In the genomic region with DNA sequence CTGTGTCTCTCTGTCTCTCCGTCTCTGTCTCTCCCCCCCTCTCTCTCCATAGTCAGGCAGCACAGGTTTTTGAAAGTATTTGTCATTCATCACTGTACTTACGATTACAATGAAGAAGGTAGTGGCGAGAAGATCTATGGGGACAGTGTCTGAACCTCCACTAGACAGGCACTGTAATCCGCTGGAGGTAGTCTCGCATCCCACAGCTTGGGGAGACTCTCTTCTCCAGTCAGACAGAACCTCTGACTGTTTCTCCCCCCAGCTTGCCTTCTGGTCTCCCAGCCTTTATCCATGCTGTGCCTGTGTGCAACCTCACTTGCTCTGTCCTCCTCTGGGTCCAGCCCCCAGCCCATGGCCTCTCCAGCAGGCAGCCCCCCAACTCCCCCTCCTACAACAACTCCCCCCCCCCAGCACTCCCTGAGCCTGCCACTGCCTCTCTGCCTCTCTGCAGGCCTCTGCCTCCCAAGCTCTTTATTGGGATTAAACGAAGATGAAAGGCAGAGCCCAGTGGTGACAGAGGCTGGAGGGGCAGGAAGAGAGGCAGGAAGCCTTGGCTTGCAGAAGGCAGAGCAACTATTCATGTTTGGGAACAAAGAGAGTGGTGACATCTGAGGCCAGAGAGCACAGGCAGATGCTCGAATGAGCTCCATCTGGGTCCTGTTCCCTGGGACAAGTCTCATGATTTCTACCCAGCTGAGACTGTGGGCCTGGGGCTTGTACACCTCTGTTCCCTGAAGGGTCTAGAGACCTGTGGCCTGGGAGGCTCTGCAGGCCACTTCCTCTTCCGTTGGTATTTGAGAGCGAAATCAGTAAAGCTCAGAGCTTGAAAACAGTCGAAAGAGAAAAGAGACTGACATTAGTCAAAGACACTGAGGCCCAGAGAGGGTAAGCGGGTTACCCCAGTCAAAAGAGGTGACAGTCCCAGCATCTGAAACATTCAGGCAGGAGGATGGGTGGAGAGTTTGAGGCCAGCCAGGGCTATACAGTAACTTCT, we compare ENCODE assay signal across 10 mouse cellular contexts. TPM values are rescaled to one million over a fixed set of nuclear protein-coding genes. Genes with fewer than 3 reads are reported as not detected.
DNase-seq lines count a peak whose midpoint lies in the region; ATAC-seq and TF ChIP-seq lines count a peak whose summit lies in the region.
"Had no signal": no experiment of that assay in that cellular context is flagged by ENCODE, and none has a peak within 500 bp of the region (broad histone marks: within the 10 kb centered on the region; RNA-seq: fewer than 3 reads in every experiment).

No protein-coding gene starts in this region.

- TF ChIP-seq CTCF in forebrain, postnatal 0 days (IDR thresholded peaks at IDR 0.05; ENCODE audit: low read depth): no peak

- 55% methylated on average over 11 of the region's 11 CpGs for WGBS in kidney, embryonic 15.5 days
- 36% methylated on average over 11 of the region's 11 CpGs for WGBS in forebrain, postnatal 0 days
- WGBS in midbrain, embryonic 13.5 days: 20% methylated on average over 11 of the region's 11 CpGs

- peaks cover 35% of the 10 kb centered on the region for H3K27me3 ChIP-seq in kidney, embryonic 15.5 days
- H3K27me3 ChIP-seq in forebrain, postnatal 0 days (ENCODE audit: insufficient read depth, low read length): no peaks in the 10 kb centered on the region
- H3K27me3 ChIP-seq in midbrain, embryonic 13.5 days: peaks cover 30% of the 10 kb centered on the region

- H3K4me2 ChIP-seq in kidney, embryonic 15.5 days: no peak overlapping the region
- no peak overlapping the region for H3K4me2 ChIP-seq in forebrain, postnatal 0 days (ENCODE audit: low read depth)
- H3K4me2 ChIP-seq in midbrain, embryonic 13.5 days (replicated peaks): no peak overlapping the region

- H3K27ac ChIP-seq in kidney, embryonic 15.5 days: peak overlapping the region; percentile 75
- H3K27ac ChIP-seq in forebrain, postnatal 0 days (ENCODE audit: low read depth, low read length): no peak overlapping the region; the same call in 1 of the 2 replicates
- peak overlapping the region; percentile 70 for H3K27ac ChIP-seq in midbrain, embryonic 13.5 days

- H3K4me3 ChIP-seq in kidney, embryonic 15.5 days (replicated peaks): no peak overlapping the region
- no peak overlapping the region for H3K4me3 ChIP-seq in forebrain, postnatal 0 days (ENCODE audit: low read depth, low read length)
- H3K4me3 ChIP-seq in midbrain, embryonic 13.5 days (replicated peaks): no peak overlapping the region
- H3K4me3 ChIP-seq: myocyte had no signal

- peaks cover 52% of the 10 kb centered on the region for H3K4me1 ChIP-seq in kidney, embryonic 15.5 days
- H3K4me1 ChIP-seq in forebrain, postnatal 0 days (ENCODE audit: insufficient read depth): peaks cover 29% of the 10 kb centered on the region
- H3K4me1 ChIP-seq in midbrain, embryonic 13.5 days (replicated peaks): peaks cover 62% of the 10 kb centered on the region

- H3K9me3 ChIP-seq in kidney, embryonic 15.5 days (replicated peaks): no peaks in the 10 kb centered on the region
- H3K9me3 ChIP-seq in forebrain, postnatal 0 days (ENCODE audit: low read length): no peaks in the 10 kb centered on the region
- no peaks in the 10 kb centered on the region for H3K9me3 ChIP-seq in midbrain, embryonic 13.5 days

- no peaks in the 10 kb centered on the region for H3K36me3 ChIP-seq in kidney, embryonic 15.5 days
- H3K36me3 ChIP-seq in forebrain, postnatal 0 days (ENCODE audit: insufficient read depth): no peaks in the 10 kb centered on the region
- H3K36me3 ChIP-seq in midbrain, embryonic 13.5 days: no peaks in the 10 kb centered on the region

- no peak overlapping the region for H3K9ac ChIP-seq in kidney, embryonic 15.5 days
- H3K9ac ChIP-seq in forebrain, postnatal 0 days: 0 out of 2 replicates have a peak overlapping the region, but pooled peaks have one; percentile 3
- no peak overlapping the region for H3K9ac ChIP-seq in midbrain, embryonic 13.5 days (replicated peaks)

- no peak for ATAC-seq in kidney, embryonic 15.5 days (replicated peaks; ENCODE audit: low FRiP score)
- ATAC-seq in common myeloid progenitor, adult 5-6 weeks (replicated peaks; ENCODE audit: low read depth, poor library complexity, severe bottlenecking): peak; percentile 12; the same call in 1 of the 2 replicates
- no peak for ATAC-seq in forebrain, postnatal 0 days
- peak; percentile 24; the same call in 1 of the 2 replicates for ATAC-seq in midbrain, embryonic 13.5 days

- DNase-seq in kidney, postnatal 36 days: no peak
- no peak for DNase-seq in forebrain, postnatal 0 days
- DNase-seq in frontal cortex, adult 2 months (ENCODE audit: extremely low spot score in 1 of 2, low spot score in 1 of 2): no peak
- no peak for DNase-seq in adrenal gland, postnatal 10 days
- DNase-seq in left cerebral cortex, adult 18-20 months (ENCODE audit: low spot score in 2 of 2): no peak
- DNase-seq: kidney, adult 9 months had no signal

RNA-seq across cellular contexts. Expression of gene Nfam1, which starts 3.1 kb away (rescaled TPM):
- 2.9 and 3.0 TPM in 2 replicates for polyA plus RNA-seq in kidney, embryonic 15.5 days (2015; fragmentation: Nextera tagmentation; extraction: Ambion mirVana)
- total RNA-seq in common myeloid progenitor, adult 5-6 weeks (2017): 23.1 and 25.0 TPM in 2 replicates
- total RNA-seq in forebrain, postnatal 0 days (2014; rRNA removed): 0.69 and 2.9 TPM in 2 replicates
- polyA plus RNA-seq in forebrain, postnatal 0 days (2015; fragmentation: Nextera tagmentation; extraction: Ambion mirVana): 1.5 and 1.8 TPM in 2 replicates
- 2.4 and 2.5 TPM in 2 replicates for polyA plus RNA-seq in midbrain, embryonic 13.5 days (2015; fragmentation: Nextera tagmentation; extraction: Ambion mirVana)
- 2.0 and 2.2 TPM in 2 replicates for polyA plus RNA-seq in frontal cortex, adult 2 months (2012; rRNA removed)
- 1 to 10 TPM; 3.2 to 4.5 TPM for total RNA-seq in adrenal gland, postnatal 10 days (2021)
- 1 to 10 TPM; 2.4 to 2.6 TPM for total RNA-seq in left cerebral cortex, adult 18-20 months (2021)
- polyA plus RNA-seq: myocyte had no signal

RNA-seq across cellular contexts. Expression of gene Tcf20, which starts 42.4 kb away (rescaled TPM):
- 8.4 and 9.3 TPM in 2 replicates for polyA plus RNA-seq in kidney, embryonic 15.5 days (2015; fragmentation: Nextera tagmentation; extraction: Ambion mirVana)
- 101 and 107 TPM in 2 replicates for total RNA-seq in common myeloid progenitor, adult 5-6 weeks (2017)
- total RNA-seq in forebrain, postnatal 0 days (2014; rRNA removed): 120 and 150 TPM in 2 replicates
- polyA plus RNA-seq in forebrain, postnatal 0 days (2015; fragmentation: Nextera tagmentation; extraction: Ambion mirVana): 10.3 and 12.2 TPM in 2 replicates
- polyA plus RNA-seq in midbrain, embryonic 13.5 days (2015; fragmentation: Nextera tagmentation; extraction: Ambion mirVana): 15.6 and 16.0 TPM in 2 replicates
- 31.3 and 38.3 TPM in 2 replicates for polyA plus RNA-seq in frontal cortex, adult 2 months (2012; rRNA removed)
- total RNA-seq in adrenal gland, postnatal 10 days (2021): 10 to 100 TPM; 70.8 to 71.5 TPM
- total RNA-seq in left cerebral cortex, adult 18-20 months (2021): 100 to 1,000 TPM; 233 to 245 TPM

RNA-seq across cellular contexts. Expression of gene Serhl, which starts 59.3 kb away (rescaled TPM):
- polyA plus RNA-seq in kidney, embryonic 15.5 days (2015; fragmentation: Nextera tagmentation; extraction: Ambion mirVana): 54.1 and 59.4 TPM in 2 replicates
- 30.7 and 35.2 TPM in 2 replicates for total RNA-seq in common myeloid progenitor, adult 5-6 weeks (2017)
- total RNA-seq in forebrain, postnatal 0 days (2014; rRNA removed): 7.2 and 11.9 TPM in 2 replicates
- 39.1 and 42.6 TPM in 2 replicates for polyA plus RNA-seq in forebrain, postnatal 0 days (2015; fragmentation: Nextera tagmentation; extraction: Ambion mirVana)
- 27.2 and 30.6 TPM in 2 replicates for polyA plus RNA-seq in midbrain, embryonic 13.5 days (2015; fragmentation: Nextera tagmentation; extraction: Ambion mirVana)
- 14.5 and 15.7 TPM in 2 replicates for polyA plus RNA-seq in frontal cortex, adult 2 months (2012; rRNA removed)
- 10 to 100 TPM; 71.2 to 89.2 TPM for total RNA-seq in adrenal gland, postnatal 10 days (2021)
- 1 to 10 TPM; 9.0 to 9.4 TPM for total RNA-seq in left cerebral cortex, adult 18-20 months (2021)

Comparison
In these comparisons a context has a peak if more than half of its experiments do, and no peak if none do; other contexts are left out.
1. ATAC-seq: peak in common myeloid progenitor, adult 5-6 weeks (single experiment) and midbrain, embryonic 13.5 days (single experiment); none in kidney, embryonic 15.5 days (single experiment) and forebrain, postnatal 0 days (single experiment).